Mouse (Mus musculus): ENCODE measurements around the gene Map3k21. TPM values are rescaled to one million over a fixed set of nuclear protein-coding genes. Genes with fewer than 3 reads are reported as not detected.
A peak's percentile ranks its signal among the peaks of the same experiment; 100 is the strongest.

The Map3k21 gene
- polyA plus RNA-seq, 1 experiment from 2014 or later = 0.14 TPM

DNA sequence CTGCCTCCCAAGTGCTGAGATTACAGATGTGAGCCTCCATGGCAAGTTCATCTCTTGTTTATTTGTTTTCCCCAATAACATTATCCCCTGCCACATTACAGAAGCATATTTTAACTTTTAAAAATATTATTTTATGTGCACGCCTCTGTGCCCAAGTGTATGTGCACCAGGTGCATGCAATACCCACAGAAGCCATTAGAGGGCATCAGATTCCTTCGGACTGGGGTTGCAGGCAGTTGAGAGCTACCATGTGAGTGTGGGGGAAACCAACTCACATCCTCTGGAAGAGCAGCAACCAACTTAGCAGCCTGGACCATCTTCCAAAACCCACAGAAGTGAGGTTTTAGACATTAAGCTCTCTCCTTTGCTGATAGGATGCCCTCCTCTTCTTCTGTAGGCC is 2.9 kb upstream of the Map3k21 start:
- no peak overlapping the region for H3K9ac ChIP-seq (ENCODE audit: low read depth, low read length)
- H3K27ac ChIP-seq (ENCODE audit: low read depth, low read length) = no peak overlapping the region
- H3K27me3 ChIP-seq (ENCODE audit: control insufficient read depth, insufficient read depth, low read length) = peaks cover 42% of the 10 kb centered on the region
- no peak overlapping the region for H3K4me3 ChIP-seq (ENCODE audit: low read depth, low read length)
- no peak for DNase-seq (ENCODE audit: low spot score)
- peaks cover 9% of the 10 kb centered on the region; the same call in 1 of the 2 replicates for H3K4me1 ChIP-seq (replicated peaks; ENCODE audit: control insufficient read depth, insufficient read depth, low read length)
- no peak overlapping the region for H3K4me2 ChIP-seq (replicated peaks; ENCODE audit: low read depth, low read length)
- no peaks in the 10 kb centered on the region for H3K9me3 ChIP-seq (ENCODE audit: control insufficient read depth, low read length)
- no peak for ATAC-seq (ENCODE audit: low FRiP score)
- H3K36me3 ChIP-seq (ENCODE audit: control insufficient read depth, insufficient read depth, low read length) = no peaks in the 10 kb centered on the region
- WGBS = 83% methylated on average over 2 of the region's 2 CpGs

DNA sequence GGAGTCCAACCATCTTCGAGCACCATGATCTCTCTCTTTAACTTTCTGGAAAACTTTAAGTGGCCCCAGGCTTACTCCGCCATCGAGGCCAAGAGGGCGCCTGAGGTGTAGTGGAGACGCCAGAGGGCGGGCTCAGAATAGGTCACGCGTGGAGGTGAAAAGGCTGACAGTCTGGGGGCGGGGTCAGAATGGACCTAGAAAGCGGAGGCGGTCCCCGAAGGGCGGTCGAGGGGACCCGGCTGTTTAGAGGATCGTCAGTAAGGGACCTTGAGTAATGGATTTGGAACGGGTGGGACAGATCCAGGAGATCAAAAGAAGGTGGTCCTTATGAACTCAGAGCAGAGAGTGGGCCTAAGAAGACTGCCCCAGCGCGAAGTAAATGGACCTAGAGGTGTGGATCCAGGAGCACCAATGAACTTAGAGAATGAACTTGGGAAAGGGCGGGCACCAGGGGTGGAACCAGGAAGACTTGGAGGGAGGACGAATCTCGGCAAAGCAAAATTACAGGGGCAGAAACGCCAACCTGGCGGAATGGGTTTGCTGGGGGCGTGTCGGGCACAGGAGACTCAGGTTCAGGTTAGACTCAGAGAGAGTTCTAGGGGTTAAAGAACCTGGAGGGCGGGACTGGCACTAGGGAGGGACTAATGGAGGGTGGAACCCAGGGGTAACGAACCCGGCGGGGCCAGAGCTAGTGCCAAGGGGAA is 437 bp upstream of the Map3k21 start:
- Histone ChIP-seq H3K4me3 (ENCODE audit: low read depth, low read length) (peak overlapping the region; percentile 48), H3K36me3 (ENCODE audit: control insufficient read depth, insufficient read depth, low read length) (no peaks in the 10 kb centered on the region), H3K27ac (ENCODE audit: low read depth, low read length) (no peak overlapping the region), H3K9ac (ENCODE audit: low read depth, low read length) (no peak overlapping the region), H3K9me3 (ENCODE audit: control insufficient read depth, low read length) (no peaks in the 10 kb centered on the region), H3K27me3 (ENCODE audit: control insufficient read depth, insufficient read depth, low read length) (peaks cover 49% of the 10 kb centered on the region), H3K4me1 (replicated peaks; ENCODE audit: control insufficient read depth, insufficient read depth, low read length) (peaks cover 9% of the 10 kb centered on the region; the same call in 1 of the 2 replicates), H3K4me2 (replicated peaks; ENCODE audit: low read depth, low read length) (peak overlapping the region; percentile 96)
- no peak for ATAC-seq (ENCODE audit: low FRiP score)
- DNase-seq (ENCODE audit: low spot score) = peak; percentile 23
- WGBS = 4% methylated on average over 30 of the region's 30 CpGs

DNA sequence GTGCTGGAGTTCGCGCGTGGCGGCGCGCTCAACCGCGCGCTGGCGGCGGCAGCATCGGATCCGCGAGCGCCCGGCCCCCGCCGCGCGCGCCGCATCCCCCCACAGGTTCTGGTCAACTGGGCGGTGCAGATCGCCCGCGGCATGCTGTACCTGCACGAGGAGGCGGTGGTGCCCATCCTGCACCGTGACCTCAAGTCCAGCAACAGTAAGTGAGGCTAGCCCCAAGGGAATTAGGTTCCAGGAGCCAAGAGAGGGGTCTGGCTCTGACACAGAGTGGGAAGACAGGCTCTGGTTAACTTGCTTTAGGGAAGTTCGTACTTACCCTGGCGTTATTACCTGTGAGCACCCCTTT is 955 bp downstream of the Map3k21 start:
- peak overlapping the region; percentile 48 for H3K4me3 ChIP-seq (ENCODE audit: low read depth, low read length)
- peak; percentile 39 for DNase-seq (ENCODE audit: low spot score)
- peaks cover 49% of the 10 kb centered on the region for H3K27me3 ChIP-seq (ENCODE audit: control insufficient read depth, insufficient read depth, low read length)
- H3K4me2 ChIP-seq (replicated peaks; ENCODE audit: low read depth, low read length) = peak overlapping the region; percentile 96
- WGBS = 4% methylated on average over 22 of the region's 31 CpGs
- peaks cover 9% of the 10 kb centered on the region; the same call in 1 of the 2 replicates for H3K4me1 ChIP-seq (replicated peaks; ENCODE audit: control insufficient read depth, insufficient read depth, low read length)
- ATAC-seq (ENCODE audit: low FRiP score) = no peak
- no peaks in the 10 kb centered on the region for H3K36me3 ChIP-seq (ENCODE audit: control insufficient read depth, insufficient read depth, low read length)
- no peaks in the 10 kb centered on the region for H3K9me3 ChIP-seq (ENCODE audit: control insufficient read depth, low read length)
- no peak overlapping the region for H3K27ac ChIP-seq (ENCODE audit: low read depth, low read length)
- peak overlapping the region; percentile 28; the same call in 1 of the 2 replicates for H3K9ac ChIP-seq (ENCODE audit: low read depth, low read length)

DNA sequence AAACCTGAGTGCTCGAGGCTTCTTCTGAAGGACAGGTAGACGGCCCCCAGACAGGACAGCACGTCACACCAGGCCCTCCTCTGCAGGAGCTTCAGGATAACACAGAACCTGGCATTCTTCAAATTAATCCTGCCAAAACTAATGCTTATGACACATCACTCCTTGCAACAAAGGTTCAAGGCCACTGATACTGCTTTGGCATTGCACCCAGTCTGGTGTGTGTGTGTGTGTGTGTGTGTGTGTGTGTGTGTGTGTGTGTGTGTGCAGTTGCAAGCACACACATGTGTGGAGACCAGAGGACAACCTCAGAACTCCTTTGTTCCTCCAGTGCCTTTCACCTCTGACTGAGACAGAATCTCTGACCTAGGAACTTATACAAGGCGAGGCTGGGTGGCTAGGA is 3.0 kb downstream of the Map3k21 start:
- Histone ChIP-seq H3K4me3 (ENCODE audit: low read depth, low read length) (no peak overlapping the region), H3K9me3 (ENCODE audit: control insufficient read depth, low read length) (no peaks in the 10 kb centered on the region), H3K27ac (ENCODE audit: low read depth, low read length) (no peak overlapping the region), H3K9ac (ENCODE audit: low read depth, low read length) (no peak overlapping the region), H3K36me3 (ENCODE audit: control insufficient read depth, insufficient read depth, low read length) (no peaks in the 10 kb centered on the region), H3K27me3 (ENCODE audit: control insufficient read depth, insufficient read depth, low read length) (peaks cover 45% of the 10 kb centered on the region), H3K4me1 (replicated peaks; ENCODE audit: control insufficient read depth, insufficient read depth, low read length) (peaks cover 9% of the 10 kb centered on the region; the same call in 1 of the 2 replicates), H3K4me2 (replicated peaks; ENCODE audit: low read depth, low read length) (no peak overlapping the region)
- no peak for DNase-seq (ENCODE audit: low spot score)
- ATAC-seq (ENCODE audit: low FRiP score) = no peak
- 85% methylated on average over 4 of the region's 4 CpGs for WGBS

DNA sequence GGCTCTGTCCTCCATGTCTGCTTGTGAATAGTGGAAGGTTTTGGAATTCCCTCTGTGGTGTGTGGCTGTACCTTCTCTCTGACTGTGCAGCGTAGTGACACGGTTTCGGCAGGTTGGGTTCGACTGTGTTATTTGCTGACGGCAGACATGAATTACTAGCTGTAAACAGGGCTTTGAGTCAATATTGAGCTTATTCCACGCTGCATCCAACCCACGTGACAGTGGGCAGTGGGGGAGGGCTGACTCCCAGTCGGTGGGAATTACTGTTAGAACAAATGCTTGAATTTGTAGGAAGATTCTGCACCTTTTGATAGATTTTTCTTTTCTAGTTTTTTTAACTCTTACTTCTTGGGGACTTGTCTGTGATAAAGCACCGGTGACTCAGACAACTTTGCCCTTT is 4.1 kb downstream of the Map3k21 start:
- Histone ChIP-seq H3K27ac (ENCODE audit: low read depth, low read length) (no peak overlapping the region), H3K9me3 (ENCODE audit: control insufficient read depth, low read length) (no peaks in the 10 kb centered on the region), H3K36me3 (ENCODE audit: control insufficient read depth, insufficient read depth, low read length) (no peaks in the 10 kb centered on the region), H3K27me3 (ENCODE audit: control insufficient read depth, insufficient read depth, low read length) (peaks cover 36% of the 10 kb centered on the region), H3K4me1 (replicated peaks; ENCODE audit: control insufficient read depth, insufficient read depth, low read length) (peaks cover 9% of the 10 kb centered on the region; the same call in 1 of the 2 replicates), H3K4me2 (replicated peaks; ENCODE audit: low read depth, low read length) (no peak overlapping the region), H3K9ac (ENCODE audit: low read depth, low read length) (no peak overlapping the region), H3K4me3 (ENCODE audit: low read depth, low read length) (no peak overlapping the region)
- WGBS = 90% methylated on average over 9 of the region's 9 CpGs
- no peak for DNase-seq (ENCODE audit: low spot score)
- ATAC-seq (ENCODE audit: low FRiP score) = no peak

DNA sequence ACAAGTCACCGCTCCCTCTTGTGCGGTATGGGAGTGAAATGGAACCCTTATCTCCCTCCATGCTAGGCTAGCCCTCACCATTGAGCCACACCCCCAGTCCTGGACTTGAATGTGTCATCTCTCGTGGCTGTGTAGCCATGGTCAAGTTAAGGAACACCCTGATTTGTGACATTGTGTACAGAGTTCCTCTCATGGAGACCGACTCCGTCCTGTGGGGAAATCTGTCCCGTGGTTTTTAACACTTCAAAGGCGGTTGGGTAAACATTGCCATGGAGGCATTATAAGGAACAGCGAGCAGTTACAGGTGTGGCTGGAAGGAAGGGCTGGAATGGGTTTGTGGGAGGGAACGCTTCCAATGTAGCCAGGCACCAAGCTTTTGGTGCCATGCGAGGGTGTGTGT is 6.8 kb downstream of the Map3k21 start:
- 78% methylated on average over 10 of the region's 10 CpGs for WGBS
- Histone ChIP-seq H3K9me3 (ENCODE audit: control insufficient read depth, low read length) (no peaks in the 10 kb centered on the region), H3K4me1 (replicated peaks; ENCODE audit: control insufficient read depth, insufficient read depth, low read length) (no peaks in the 10 kb centered on the region), H3K36me3 (ENCODE audit: control insufficient read depth, insufficient read depth, low read length) (no peaks in the 10 kb centered on the region), H3K9ac (ENCODE audit: low read depth, low read length) (no peak overlapping the region), H3K27me3 (ENCODE audit: control insufficient read depth, insufficient read depth, low read length) (peaks cover 9% of the 10 kb centered on the region), H3K4me2 (replicated peaks; ENCODE audit: low read depth, low read length) (no peak overlapping the region), H3K4me3 (ENCODE audit: low read depth, low read length) (no peak overlapping the region), H3K27ac (ENCODE audit: low read depth, low read length) (no peak overlapping the region)
- DNase-seq (ENCODE audit: low spot score) = no peak
- no peak for ATAC-seq (ENCODE audit: low FRiP score)

DNA sequence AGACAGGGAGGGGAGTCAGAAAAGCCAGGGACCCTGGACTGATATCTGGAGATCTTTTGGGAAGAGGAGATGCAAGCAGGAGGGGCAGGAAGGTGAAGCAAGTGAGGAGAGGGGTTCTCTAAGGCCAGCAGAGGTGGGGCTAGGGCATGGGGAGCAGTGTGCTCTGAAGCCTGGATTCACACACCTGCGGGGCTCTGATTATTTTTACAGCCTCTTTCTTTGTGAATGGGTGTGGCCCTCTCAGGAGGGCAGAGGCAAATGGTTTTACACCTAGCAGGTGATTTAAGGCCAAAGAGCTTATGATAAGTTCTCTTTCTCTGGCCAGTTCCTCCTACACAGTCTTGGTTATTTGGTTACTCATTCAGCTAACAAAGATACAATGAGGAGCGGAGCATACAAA is 8.5 kb downstream of the Map3k21 start:
- H3K4me3 ChIP-seq (ENCODE audit: low read depth, low read length) = no peak overlapping the region
- H3K27ac ChIP-seq (ENCODE audit: low read depth, low read length) = no peak overlapping the region
- 86% methylated on average over 2 of the region's 2 CpGs for WGBS
- no peak overlapping the region for H3K4me2 ChIP-seq (replicated peaks; ENCODE audit: low read depth, low read length)
- H3K4me1 ChIP-seq (replicated peaks; ENCODE audit: control insufficient read depth, insufficient read depth, low read length) = no peaks in the 10 kb centered on the region
- no peaks in the 10 kb centered on the region for H3K9me3 ChIP-seq (ENCODE audit: control insufficient read depth, low read length)
- no peaks in the 10 kb centered on the region for H3K36me3 ChIP-seq (ENCODE audit: control insufficient read depth, insufficient read depth, low read length)
- DNase-seq (ENCODE audit: low spot score) (no peak), ATAC-seq (ENCODE audit: low FRiP score) (no peak)
- no peaks in the 10 kb centered on the region for H3K27me3 ChIP-seq (ENCODE audit: control insufficient read depth, insufficient read depth, low read length)
- H3K9ac ChIP-seq (ENCODE audit: low read depth, low read length) = no peak overlapping the region

DNA sequence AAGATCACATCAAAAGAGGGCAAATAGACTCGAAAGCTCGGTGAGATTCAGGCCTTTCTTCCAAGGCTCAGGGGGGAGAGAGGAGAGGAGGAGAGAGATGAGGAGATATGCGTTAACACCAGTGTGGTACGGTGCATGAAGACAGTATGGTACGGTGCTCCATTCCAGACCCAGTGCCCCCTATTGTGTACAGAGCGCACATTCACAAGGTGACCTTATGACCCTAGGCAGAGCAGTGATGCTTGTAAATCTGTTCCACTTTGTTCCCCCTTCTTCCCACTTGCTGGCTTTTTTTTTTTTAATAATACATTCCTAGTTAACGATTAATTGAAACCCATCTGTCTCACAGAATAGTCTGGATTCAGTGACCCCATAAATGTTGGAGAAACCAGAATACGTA is 9.3 kb downstream of the Map3k21 start:
- Histone ChIP-seq H3K4me2 (replicated peaks; ENCODE audit: low read depth, low read length) (no peak overlapping the region), H3K36me3 (ENCODE audit: control insufficient read depth, insufficient read depth, low read length) (no peaks in the 10 kb centered on the region), H3K4me3 (ENCODE audit: low read depth, low read length) (no peak overlapping the region), H3K9me3 (ENCODE audit: control insufficient read depth, low read length) (no peaks in the 10 kb centered on the region), H3K4me1 (replicated peaks; ENCODE audit: control insufficient read depth, insufficient read depth, low read length) (no peaks in the 10 kb centered on the region), H3K9ac (ENCODE audit: low read depth, low read length) (no peak overlapping the region), H3K27me3 (ENCODE audit: control insufficient read depth, insufficient read depth, low read length) (no peaks in the 10 kb centered on the region), H3K27ac (ENCODE audit: low read depth, low read length) (no peak overlapping the region)
- ATAC-seq (ENCODE audit: low FRiP score) (no peak), DNase-seq (ENCODE audit: low spot score) (peak; percentile 14)
- 35% methylated on average over 8 of the region's 8 CpGs for WGBS

DNA sequence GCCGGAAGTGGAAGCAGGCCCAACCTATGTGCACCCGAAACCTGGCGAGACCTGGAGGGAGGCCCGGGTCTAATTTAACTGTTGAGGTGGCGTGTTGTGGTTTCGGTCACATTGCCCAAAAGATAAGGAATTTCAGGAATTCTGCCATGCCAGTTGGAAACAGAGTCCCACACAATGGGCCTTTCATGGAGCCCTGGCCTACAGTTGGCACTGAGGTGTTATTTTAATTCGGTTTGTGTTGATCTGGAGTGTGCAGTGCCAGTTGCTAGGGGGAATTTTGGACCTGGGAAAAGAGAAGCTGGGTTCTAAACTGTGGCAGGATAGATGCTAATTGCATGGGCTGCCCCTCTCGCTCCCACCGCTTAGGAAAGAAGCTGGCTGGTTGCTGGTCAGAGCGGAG is 10.0 kb downstream of the Map3k21 start:
- no peak for DNase-seq (ENCODE audit: low spot score)
- ATAC-seq (ENCODE audit: low FRiP score) = no peak
- Histone ChIP-seq H3K27me3 (ENCODE audit: control insufficient read depth, insufficient read depth, low read length) (no peaks in the 10 kb centered on the region), H3K36me3 (ENCODE audit: control insufficient read depth, insufficient read depth, low read length) (no peaks in the 10 kb centered on the region), H3K4me3 (ENCODE audit: low read depth, low read length) (no peak overlapping the region), H3K4me1 (replicated peaks; ENCODE audit: control insufficient read depth, insufficient read depth, low read length) (no peaks in the 10 kb centered on the region), H3K9me3 (ENCODE audit: control insufficient read depth, low read length) (no peaks in the 10 kb centered on the region), H3K9ac (ENCODE audit: low read depth, low read length) (no peak overlapping the region), H3K27ac (ENCODE audit: low read depth, low read length) (no peak overlapping the region), H3K4me2 (replicated peaks; ENCODE audit: low read depth, low read length) (no peak overlapping the region)
- 71% methylated on average over 10 of the region's 10 CpGs for WGBS

All from hindbrain, embryonic 11.5 days (tissue).